Mouse (Mus musculus) mouse trophoblast stem cell (cell line): ENCODE measurements around the gene Rasl11a.
"Not testable (repeated sequence)": the region's sequence is repeated elsewhere in the genome, so short reads cannot be mapped to it uniquely, and the experiment has no call there.

Experiments
- in situ Hi-C, 2 experiments: fragments of 300-500 bp; cut with MseI, MboI; formaldehyde crosslinking; loops; 2 replicates in 1 of 2; 3 replicates in 1 of 2; pipeline ENCODE4 v1.15.1; 2025

The Rasl11a gene

GRCm38 (mm10) chr5:146841996-146842395, 2.9 kb upstream of the Rasl11a start:
- in situ Hi-C loops = no loop called here

DNA sequence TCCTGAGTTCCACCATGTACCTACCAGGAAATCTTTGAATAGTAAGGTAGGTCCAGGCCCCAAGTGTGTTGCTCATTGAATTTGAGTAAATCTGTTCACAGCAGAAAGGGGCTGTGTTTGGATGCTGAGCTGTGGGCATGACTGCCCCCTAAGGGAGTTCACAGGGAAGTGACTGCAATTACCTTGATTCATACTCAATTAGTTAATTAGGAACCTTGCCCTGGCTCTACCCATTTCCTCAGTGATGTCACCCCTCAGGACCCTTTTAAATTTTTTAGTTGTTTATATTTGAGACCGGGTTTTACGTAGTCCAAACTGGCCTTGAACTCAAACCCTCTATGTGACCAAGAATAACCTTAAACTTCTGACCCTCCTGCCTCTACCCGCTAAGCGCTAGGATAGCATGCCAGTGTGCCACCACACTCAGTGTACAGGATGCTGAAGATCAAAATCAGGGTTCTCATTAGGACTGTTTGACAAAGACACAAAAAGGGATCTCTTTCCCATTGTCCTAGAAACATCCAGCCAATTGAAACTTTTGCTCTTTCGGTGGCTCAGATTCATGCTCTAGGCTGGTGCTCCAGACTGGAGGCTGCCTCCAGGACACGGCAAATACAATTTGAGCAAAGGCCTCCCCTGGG, 450 bp upstream of the Rasl11a start:
- in situ Hi-C loops = no loop called here

- in situ Hi-C loops = no loop called here
Observed at GRCm38 (mm10) chr5:146846489-146846888, 1.6 kb downstream of the Rasl11a start.

- in situ Hi-C loops = no loop called here
Observed at GRCm38 (mm10) chr5:146848936-146849582, 4.2 kb downstream of the Rasl11a start.

DNA sequence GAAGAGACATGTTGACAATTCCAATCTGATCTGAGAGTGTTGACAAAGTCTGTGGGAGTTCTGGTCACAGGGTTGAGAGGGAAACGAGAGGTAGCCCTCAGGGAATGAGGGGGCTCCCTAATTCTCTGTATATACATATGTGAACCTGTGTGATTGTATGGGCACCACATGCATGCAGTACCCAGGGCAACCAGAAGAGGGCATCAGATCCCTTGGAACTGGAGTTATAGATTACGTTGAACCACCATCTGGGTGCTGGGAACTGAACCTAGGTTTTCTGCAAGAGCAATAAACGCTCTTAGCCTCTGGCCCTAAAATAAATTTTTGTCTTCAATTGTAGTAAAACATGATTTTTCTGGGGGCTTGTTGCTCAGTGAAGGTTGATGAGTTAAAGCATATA, 11.2 kb downstream of the Rasl11a start:
- in situ Hi-C loops = no loop called here

GRCm38 (mm10) chr5:146857620-146858019, 12.7 kb downstream of the Rasl11a start:
- in situ Hi-C loops = no loop called here

- in situ Hi-C loops = no loop called here
Observed at GRCm38 (mm10) chr5:146858772-146859171, 13.9 kb downstream of the Rasl11a start.

GRCm38 (mm10) chr5:146859246-146859645, 14.4 kb downstream of the Rasl11a start:
- in situ Hi-C loops = no loop called here

DNA sequence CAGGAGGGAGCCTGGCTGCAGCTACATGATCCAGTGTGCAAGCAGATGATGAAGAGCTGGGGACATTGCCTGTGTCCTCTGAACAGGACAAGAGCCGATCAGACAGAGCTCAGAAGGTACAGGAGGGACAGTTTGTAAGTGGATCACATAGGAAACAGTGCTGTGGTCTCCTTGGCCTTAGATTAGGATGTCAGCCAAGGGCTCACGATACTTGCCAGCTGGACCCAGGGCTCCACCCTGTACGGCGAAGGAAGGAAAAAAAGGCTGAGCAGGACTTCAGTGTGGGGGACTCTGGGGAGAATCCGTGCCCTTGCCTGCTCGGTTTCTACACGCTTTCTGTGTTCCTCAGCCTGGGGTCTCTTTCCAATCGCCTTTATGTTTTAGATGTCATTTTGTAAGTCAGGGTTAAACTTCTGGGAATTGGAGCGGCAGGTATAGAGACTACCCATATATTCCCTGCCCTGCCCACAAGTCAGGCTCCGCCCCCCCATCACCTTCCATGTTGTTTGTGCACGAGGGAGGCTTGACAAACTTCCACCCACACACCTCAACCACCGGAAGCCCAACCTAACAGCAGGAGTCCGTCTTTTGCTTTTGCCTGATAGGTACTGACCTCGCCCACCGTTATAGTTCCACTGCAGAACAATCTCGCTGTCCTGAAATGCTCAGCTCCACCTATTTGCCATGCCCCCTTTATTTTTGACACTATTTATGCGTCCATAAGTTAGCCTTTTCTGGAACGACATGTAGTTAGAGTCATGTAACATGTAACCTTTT, 15.5 kb downstream of the Rasl11a start:
- in situ Hi-C loops = no loop called here

DNA sequence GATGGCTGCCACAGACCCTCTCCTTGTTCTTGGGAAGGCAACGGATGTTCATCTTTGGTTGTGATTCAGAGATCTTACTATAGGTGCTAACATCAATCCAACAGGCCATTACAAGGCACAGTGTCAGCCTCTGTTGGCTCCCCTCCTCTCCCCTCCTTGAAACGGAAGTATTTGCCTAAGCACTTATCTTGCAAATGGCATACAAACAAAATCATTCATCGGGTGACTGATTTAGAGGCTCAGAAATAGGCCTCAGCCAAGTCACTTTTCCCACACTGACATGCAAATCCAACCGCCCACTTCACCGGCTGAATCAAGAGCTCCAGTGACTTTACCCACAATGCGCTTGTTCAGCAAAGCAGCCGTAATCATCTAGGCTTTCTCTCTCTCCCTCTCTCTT, 16.7 kb downstream of the Rasl11a start:
- in situ Hi-C loops = no loop called here

- in situ Hi-C loops = no loop called here
Observed at GRCm38 (mm10) chr5:146865511-146865910, 20.6 kb downstream of the Rasl11a start.

- in situ Hi-C loops = no loop called here
Observed at GRCm38 (mm10) chr5:146866277-146866676, 21.4 kb downstream of the Rasl11a start.

DNA sequence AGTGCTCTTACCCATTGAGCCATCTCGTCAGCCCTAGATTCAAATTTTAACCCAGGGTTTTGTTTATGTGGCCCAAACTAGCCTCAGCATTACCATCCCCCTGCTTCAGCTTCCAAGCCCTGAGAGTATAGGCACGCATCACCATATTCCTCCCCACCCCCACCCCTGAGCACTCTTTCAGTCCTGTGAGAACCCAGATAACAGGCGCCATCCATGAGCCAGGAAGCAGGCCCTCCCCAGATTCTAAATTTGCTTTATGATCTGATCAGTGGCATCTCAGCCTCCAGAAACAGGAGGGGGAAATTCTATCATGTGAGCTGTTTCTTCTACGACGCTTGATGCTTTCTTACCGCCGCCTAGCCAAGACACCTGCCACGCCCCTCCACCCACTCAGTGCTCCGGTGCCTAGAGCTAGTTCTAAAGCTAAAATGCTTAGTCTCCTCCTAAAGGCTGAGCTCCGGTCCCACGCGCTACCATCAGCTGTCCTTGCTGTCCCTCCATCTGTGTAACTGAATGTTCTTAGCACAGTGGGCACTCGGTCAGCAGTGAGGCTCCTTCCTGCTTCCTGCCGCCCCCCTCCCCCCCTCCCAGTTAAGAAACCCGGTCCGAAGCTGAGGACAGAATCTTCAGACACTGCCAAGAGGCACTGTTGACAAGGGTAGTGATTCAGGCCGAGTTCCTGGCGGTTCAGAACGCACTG, 22.5 kb downstream of the Rasl11a start:
- in situ Hi-C loops = no loop called here

DNA sequence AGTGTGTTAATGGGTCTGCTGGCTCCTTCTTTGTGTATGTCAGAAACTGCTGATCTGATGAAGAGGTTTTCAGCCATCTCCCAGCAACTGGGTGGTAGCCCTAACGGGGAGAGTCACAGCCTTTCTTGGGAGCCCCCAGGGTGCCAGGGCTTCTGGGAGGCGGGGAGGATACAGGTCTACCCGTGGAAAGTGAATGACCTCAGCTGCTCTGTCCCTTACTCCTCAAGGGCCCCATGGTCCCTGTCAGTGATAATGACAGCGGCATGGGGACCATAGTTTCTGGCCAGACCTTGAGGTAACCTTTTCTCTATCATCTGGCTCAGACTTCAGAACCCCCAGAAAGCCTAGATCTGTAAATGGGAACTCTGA, 23.1 kb downstream of the Rasl11a start:
- in situ Hi-C loops = no loop called here

GRCm38 (mm10) chr5:146872981-146873631, 28.2 kb downstream of the Rasl11a start:
- in situ Hi-C loops = no loop called here

DNA sequence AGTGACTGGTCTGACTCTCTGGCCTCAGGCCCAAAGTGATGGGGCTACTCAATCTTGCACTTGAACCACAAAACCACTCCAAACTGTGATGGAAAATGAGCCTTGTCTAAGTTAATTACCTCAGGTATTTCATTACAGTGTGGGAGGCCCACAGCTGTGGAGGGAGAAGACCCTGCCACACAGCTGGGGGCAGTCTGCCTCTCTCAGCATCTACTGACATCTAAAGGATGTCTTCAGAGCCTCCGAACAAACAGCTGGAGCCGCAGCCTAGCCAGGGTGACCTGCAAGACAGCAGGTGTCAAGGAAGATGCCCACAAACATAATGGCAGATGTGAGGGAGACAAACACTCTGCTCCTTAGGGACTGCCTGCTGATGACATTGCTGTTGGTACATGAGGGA, 31.2 kb downstream of the Rasl11a start:
- in situ Hi-C loops = no loop called here

GRCm38 (mm10) chr5:146877882-146878281, 33.0 kb downstream of the Rasl11a start:
- in situ Hi-C loops = not testable (repeated sequence)

DNA sequence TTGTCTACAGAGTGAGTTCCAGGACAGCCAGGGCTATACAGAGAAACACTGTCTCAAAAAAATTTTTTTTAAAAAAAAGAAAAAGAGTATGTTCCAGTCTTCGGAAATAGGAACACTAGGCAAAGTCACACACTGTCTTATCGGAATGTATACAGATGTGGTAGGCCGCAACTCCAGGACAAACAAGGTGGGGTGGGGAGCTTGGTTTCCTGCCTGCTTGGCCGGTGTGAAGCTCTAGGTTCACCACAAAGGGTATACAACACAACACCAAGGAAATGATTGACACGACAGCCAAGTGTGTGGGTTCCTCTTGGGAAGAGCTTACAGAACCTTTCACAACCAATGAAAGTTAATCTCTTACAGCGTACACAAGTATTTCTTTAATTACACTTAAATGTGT, 37.4 kb downstream of the Rasl11a start:
- in situ Hi-C loops = no loop called here

DNA sequence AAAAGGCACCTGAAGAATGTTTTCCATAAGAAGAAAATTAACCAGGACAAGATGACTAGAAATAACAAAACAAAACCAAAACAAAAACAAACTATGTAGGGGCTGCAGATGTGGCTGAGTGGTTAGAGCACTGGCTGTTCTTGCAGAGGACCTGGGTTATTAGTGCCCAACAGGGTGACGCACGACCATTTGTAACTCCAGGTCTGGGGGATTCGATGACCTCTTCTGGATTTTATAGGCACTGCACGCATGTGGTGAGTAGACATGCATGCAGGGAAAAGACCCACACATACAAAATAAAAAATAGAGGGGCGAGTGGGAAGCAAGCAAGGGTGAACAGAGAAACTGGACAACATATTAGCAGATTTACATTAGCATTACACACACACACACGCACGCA, 38.2 kb downstream of the Rasl11a start:
- in situ Hi-C loops = no loop called here

DNA sequence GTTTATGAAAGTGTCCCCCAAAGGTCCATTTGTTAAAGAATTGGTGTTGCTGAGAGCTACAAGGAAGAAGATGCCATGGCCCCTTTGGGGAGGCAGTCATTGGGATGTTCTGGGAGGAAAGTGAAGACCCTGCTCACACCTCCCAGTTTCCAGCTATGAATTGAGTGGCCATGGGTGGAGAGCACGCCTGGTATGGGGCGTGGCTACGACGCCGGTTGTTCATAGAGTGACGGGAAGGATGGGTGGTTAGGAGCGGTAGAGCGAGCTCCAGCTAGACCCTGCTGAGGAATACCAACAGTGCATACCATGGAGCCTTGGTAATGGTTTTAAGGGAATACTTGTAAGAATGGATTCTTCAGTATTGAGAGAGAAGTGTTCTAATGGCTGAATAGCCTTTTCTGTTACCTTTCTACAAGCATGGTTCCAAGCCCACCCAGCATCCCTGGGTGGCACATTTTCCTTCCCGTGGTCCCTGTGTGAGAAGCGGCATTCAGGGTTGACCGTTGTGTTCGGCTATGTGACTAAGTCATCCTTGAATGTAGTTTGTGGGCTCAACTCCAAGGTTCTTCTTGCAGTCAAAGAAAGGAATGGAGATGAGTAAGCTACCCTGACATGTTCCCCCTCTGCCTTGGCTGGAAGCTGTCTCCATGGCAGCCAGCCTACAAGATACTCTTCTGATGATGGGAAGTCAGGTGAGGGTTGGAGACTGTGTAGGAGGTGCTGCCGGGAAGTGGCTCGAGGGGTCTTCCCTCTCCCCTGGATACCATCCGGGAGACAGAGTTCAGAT, 38.8 kb downstream of the Rasl11a start:
- in situ Hi-C loops = no loop called here

GRCm38 (mm10) chr5:146891127-146891526, 46.3 kb downstream of the Rasl11a start:
- in situ Hi-C loops = loop anchor here in 1 of 2 experiments (10.0 kb wide), 1 partner anchor 216 kb away; no protein-coding TSS in a partner anchor
